Mouse (Mus musculus) stomach, postnatal 0 days (tissue): ENCODE results near the gene Gtf3c6.

ENCODE experiments used
- CTCF ChIP-seq: IDR thresholded peaks from 2 replicates; pipeline ENCODE4 v1.5.1; 2016; ENCODE audit warnings: antibody characterized with exemption, low read depth, mild to moderate bottlenecking, moderate library complexity
- EP300 ChIP-seq: optimal IDR thresholded peaks from 2 replicates; pipeline ENCODE3; 2016; ENCODE audit warnings: antibody characterized with exemption

DNA sequence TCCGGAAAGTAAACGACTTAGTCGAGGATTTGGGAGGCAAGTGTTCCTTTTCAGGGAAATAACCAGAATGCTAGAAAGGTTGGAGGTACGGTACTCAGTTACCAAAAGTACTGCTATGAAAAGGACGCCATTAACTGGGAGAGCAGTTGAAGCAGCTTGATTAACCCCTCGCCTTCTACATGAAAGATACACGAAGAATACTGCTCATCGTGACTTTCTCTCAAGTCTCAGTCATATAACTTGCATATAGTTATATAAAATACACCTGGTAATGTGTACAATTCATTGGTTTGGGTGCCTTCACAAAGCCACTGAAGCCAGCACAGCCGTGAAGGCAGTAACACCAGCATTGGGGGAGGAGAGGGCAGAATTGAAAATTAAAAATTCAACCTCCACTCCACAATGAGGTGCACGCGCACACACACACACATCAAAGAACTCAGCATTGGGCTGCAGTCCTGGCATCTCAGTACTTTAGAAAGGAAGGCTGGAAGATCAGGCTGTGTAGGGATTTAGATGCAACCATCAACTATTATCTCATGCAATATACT is 10.7 kb downstream of the Gtf3c6 start:
- TF ChIP-seq CTCF (no peak), EP300 (no peak)
